Mouse (Mus musculus): ENCODE results near the gene Slc22a4.

Slc22a4 gene

GRCm38 (mm10) chr11:54028044-54028951 lies at the start of gene Slc22a4:
Gene Slc22a4, minus strand, starts transcription at chr11:54028090.
- peak; percentile 47 for DNase-seq (ENCODE audit: extremely low read depth, low read depth)

- no peak for DNase-seq (ENCODE audit: extremely low read depth, low read depth)
Measured at GRCm38 (mm10) chr11:54076101-54076500, 48.2 kb upstream of the Slc22a4 start.

- DNase-seq (ENCODE audit: extremely low read depth, low read depth) = no peak
Measured at GRCm38 (mm10) chr11:54075353-54075752, 47.5 kb upstream of the Slc22a4 start.

DNA sequence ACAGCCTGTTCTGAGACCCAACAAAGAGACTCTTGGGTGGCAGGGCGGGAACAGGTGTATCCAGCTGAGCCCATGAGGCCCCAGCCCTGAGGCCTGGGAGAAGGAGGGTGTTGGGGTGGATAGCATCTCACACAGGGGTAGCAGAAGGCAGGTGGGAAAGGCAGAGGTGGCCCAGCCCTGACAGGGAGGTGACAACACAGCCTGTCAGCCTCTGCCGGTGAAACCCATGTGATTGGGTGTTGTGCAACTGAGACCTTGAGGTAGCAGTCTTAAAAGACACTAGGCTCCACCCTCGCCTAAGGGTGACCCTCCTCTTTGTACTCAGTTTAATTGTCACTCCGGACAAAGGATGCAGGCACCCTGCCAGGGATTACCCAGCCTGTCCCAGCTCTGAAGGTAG lies 45.4 kb upstream of the Slc22a4 start:
- no peak for DNase-seq (ENCODE audit: extremely low read depth, low read depth)

DNA sequence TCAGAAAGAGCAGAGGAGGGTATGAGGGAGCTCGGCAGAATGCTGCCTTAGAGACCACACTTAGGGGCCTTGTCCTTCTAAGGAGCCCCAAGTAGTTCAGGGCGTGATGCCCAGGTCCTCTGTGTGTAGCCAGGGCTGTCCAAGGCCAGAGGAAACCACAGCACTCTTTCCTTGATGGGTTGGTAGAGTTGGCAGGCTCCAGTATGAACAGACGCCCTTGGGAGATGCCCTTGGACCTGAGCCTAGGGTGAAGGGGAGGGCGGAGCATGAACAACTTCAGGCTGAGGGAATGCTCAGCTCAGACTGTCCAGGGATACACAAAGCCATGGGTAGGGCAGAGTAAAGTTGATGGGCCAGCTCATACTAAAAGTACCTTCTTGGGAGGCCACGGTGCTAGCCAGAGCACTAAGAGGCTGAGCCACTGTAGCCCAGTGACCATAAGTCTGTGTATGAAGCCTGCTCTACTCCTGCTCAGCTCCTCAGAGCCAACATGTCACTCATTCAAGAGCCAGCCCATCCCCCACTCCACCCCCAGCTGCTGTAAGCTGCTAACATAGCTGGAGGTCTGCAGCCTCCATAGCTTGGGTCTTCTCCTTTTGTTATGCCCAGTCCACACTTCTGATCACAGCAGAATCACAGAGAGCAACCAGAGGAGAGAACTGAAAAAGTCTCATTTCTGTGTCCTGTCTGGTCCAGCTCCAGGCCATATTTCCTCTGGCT lies 44.0 kb upstream of the Slc22a4 start:
- no peak for DNase-seq (ENCODE audit: extremely low read depth, low read depth)

GRCm38 (mm10) chr11:54068520-54069371 lies 40.9 kb upstream of the Slc22a4 start, which contains the start of gene Pdlim4:
Gene Pdlim4, minus strand, starts transcription at chr11:54069014.
- DNase-seq (ENCODE audit: extremely low read depth, low read depth) = no peak

GRCm38 (mm10) chr11:54067996-54068519 lies 40.2 kb upstream of the Slc22a4 start:
- DNase-seq (ENCODE audit: extremely low read depth, low read depth) = no peak

GRCm38 (mm10) chr11:54067318-54067995 lies 39.6 kb upstream of the Slc22a4 start:
- no peak for DNase-seq (ENCODE audit: extremely low read depth, low read depth)

GRCm38 (mm10) chr11:54066400-54066799 lies 38.5 kb upstream of the Slc22a4 start:
- DNase-seq (ENCODE audit: extremely low read depth, low read depth) = no peak

GRCm38 (mm10) chr11:54065915-54066178 lies 38.0 kb upstream of the Slc22a4 start:
- DNase-seq (ENCODE audit: extremely low read depth, low read depth) = no peak

DNA sequence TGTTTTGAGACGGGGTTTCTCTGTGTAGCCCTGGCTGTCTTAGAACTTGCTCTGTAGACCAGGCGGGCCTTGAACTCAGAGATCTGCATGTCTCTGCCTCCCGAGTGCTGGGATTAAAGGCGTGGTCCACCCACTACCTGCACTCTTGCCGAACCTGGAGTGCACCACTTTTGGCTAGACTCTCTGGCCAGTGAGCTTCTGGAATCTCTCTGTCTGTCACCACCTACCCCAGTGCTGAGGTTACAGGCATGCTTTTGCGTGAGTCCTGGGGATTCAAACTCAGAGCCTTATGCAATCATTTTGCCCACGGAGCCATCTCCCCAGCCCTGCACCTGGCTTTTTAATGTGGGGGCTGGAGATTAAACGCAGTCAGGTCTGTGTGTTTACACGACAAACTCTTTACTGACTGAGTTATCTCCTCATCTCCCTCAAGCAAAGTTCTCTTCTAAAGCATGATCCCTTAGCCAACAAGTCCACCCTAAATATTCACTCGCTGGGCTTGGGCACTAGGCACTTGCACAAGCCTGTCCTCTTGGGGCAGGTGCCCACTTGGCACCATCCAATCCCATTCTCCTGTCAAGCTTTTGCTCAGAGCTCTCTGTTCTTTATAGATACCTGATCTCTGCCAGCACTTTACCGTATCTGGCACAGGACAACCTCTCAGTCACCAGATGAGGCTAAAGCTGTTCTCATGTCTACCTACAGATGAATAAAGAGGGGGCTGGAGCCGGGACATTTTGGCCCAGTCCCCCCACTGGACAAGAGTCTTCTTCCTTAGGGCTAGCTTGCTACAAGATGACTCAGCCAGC lies 37.4 kb upstream of the Slc22a4 start:
- DNase-seq (ENCODE audit: extremely low read depth, low read depth) = no peak

DNA sequence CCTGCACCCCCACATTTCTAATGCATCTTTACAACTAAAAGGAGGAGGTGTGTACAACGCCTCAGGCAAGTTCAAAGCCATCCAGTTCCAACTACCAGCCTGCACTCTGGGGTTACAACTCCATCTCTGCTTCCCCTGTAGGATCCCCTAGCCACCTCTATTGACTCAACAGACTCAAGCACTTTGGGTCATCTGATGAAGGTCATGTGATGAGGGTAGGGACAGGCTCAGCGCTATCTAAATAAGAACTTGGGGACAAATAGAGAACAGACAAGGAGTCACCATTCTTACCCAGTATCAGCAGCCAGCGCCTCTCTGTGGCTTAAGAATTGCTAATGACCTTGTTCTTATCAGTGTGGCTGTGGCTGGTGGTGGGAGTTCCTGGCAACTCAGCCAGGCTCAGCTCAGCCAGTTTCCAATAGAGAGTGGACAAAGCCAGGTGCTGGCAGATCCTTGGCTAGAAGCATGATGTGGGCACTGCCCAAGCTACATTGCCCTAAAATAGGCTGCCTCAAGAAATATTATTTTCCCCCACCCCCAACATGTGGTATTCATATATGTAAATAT lies 36.6 kb upstream of the Slc22a4 start:
- DNase-seq (ENCODE audit: extremely low read depth, low read depth) = no peak

GRCm38 (mm10) chr11:54063472-54063775 lies 35.5 kb upstream of the Slc22a4 start:
- DNase-seq (ENCODE audit: extremely low read depth, low read depth) = no peak

DNA sequence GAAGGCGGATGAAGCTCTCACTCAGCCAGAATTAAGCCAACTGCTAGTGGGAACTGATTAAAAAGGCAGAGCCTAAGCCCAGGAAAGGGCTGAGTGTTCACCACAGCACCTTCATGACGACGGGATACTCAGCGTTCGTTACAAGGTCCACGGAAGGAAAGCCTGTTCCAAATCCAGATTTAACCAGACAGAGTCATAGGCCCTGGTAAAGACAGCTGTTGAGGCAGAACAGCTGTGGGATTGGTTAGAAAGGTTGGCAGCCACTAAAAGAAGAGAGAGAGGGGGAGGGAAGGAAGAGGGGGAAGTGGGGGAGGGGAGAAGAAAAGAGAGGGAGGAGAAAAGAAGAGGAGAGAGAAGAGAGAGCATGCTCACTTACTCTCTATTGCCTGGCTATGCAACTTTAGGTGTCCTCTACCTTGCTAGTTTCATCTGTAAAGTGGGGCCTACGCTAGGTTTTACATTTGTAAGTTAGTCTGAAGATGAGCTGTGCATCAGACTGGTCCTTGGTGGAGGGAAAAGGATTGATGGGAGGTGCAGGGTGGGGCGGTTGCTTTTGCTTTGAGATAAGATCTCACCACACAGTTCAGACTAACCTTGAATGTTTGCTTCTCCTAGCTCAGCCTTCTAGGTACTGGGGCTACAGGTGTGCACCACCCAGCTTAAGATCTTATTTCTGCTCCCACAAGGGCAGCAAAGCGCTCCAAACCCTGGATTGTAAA lies 35.0 kb upstream of the Slc22a4 start:
- DNase-seq (ENCODE audit: extremely low read depth, low read depth) = no peak

- no peak for DNase-seq (ENCODE audit: extremely low read depth, low read depth)
Measured at GRCm38 (mm10) chr11:54062086-54062752, 34.3 kb upstream of the Slc22a4 start.

- DNase-seq (ENCODE audit: extremely low read depth, low read depth) = no peak
Measured at GRCm38 (mm10) chr11:54060316-54060715, 32.4 kb upstream of the Slc22a4 start.

- DNase-seq (ENCODE audit: extremely low read depth, low read depth) = no peak
Measured at GRCm38 (mm10) chr11:54059526-54059925, 31.6 kb upstream of the Slc22a4 start.

DNA sequence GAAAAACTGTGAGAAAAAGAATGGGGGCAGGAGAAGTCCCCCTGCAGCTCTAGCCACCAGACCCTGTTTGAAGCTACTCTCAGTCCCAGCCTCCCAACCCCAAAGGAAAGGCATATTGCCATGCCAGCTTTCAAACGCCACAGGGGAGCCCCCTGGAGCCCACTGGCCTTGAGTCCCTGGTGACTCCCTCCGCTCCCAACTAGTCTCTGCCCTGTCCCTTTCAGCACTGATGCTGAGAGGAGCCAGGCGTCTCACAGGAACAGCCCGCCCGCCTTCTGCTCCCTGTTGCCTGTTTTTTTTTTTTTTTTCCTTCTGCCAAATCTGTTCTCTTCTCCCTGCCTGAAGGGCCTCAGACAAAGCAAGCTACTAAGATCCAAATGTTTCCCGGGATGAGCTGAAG lies 30.8 kb upstream of the Slc22a4 start:
- no peak for DNase-seq (ENCODE audit: extremely low read depth, low read depth)
